Comparison of ENCODE assay signal across 24 mouse cellular contexts in the genomic region with DNA sequence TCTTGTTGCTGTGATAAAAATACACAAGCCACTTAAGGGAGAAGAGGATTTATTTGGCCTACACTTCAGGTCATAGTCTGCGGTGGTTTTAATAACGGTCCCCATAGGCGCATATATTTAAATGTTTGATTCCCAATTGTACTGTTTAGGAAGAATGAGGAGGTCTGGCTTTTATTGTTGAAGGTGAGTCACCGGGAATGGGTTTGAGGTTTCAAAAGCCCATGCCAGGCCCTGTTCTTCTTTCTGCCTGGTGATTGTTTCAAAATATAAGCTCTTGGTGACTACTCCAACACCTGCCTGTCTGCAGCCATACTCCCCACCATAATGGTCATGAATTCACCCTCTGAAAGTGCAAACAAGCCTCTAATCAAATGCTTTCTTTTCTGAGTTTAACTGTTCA.
"Had no signal": no experiment of that assay in that cellular context is flagged by ENCODE, and none has a peak within 500 bp of the region (broad histone marks: within the 10 kb centered on the region; RNA-seq: fewer than 3 reads in every experiment).

No protein-coding gene starts in this region.

- ATAC-seq: liver, embryonic 12.5 days had no signal

- H3K9ac ChIP-seq: limb, embryonic 13.5 days; liver, embryonic 12.5 days; liver, embryonic 15.5 days; lung, embryonic 15.5 days; neural tube, embryonic 12.5 days; neural tube, embryonic 15.5 days had no signal

- H3K4me2 ChIP-seq: midbrain, embryonic 11.5 days had no signal

- H3K27ac ChIP-seq: kidney, postnatal 0 days; layer of hippocampus, adult 2 months; limb, embryonic 13.5 days; liver, embryonic 12.5 days; liver, embryonic 15.5 days; lung, embryonic 15.5 days; neural tube, embryonic 12.5 days; stomach, postnatal 0 days had no signal

- DNase-seq: kidney, postnatal 25 days; layer of hippocampus, adult 9-11 months; liver; lung, adult 18-20 months; lung, postnatal 10 days; lung, postnatal 36 days; midbrain, embryonic 14.5 days; right cerebral cortex, adult 18-20 months; right cerebral cortex, postnatal 14 days; right cerebral cortex, postnatal 4 days; thymus, adult 2 months; thymus, postnatal 14 days; thymus, postnatal 4 days had no signal

- H3K36me3 ChIP-seq: lung, embryonic 15.5 days; neural tube, embryonic 12.5 days; neural tube, embryonic 15.5 days had no signal

- H3K27me3 ChIP-seq: limb, embryonic 13.5 days; liver, embryonic 12.5 days; lung, embryonic 15.5 days; neural tube, embryonic 12.5 days; neural tube, embryonic 15.5 days had no signal

- H3K9me3 ChIP-seq: limb, embryonic 10.5 days; limb, embryonic 13.5 days; liver, embryonic 12.5 days; liver, embryonic 15.5 days; lung, embryonic 15.5 days; neural tube, embryonic 12.5 days; neural tube, embryonic 15.5 days had no signal

- H3K4me3 ChIP-seq: layer of hippocampus, adult 2 months; limb, embryonic 13.5 days; liver, embryonic 15.5 days; neural tube, embryonic 12.5 days; neural tube, embryonic 15.5 days had no signal
